Mouse (Mus musculus) MEL (cell line): ENCODE results near the gene Pcbp3.

ENCODE experiments used
- BHLHE40 ChIP-seq: IDR thresholded peaks from 2 replicates; pipeline ENCODE4 v1.6.1; 2012; ENCODE audit warnings: low read depth, mild to moderate bottlenecking, inconsistent platforms, low read length, improper control_type of control experiment, borderline replicate concordance
- ETS1 ChIP-seq: IDR thresholded peaks from 2 replicates; pipeline ENCODE4 v1.6.1; 2012; ENCODE audit warnings: low read depth, mild to moderate bottlenecking, inconsistent platforms, low read length, improper control_type of control experiment, moderate library complexity
- POLR2A ChIP-seq, 2 experiments: IDR thresholded peaks; 2 replicates each; pipeline ENCODE4 v1.6.1; 2011 to 2012; ENCODE audit warnings: low read length in 2 of 2, mild to moderate bottlenecking in 2 of 2, control low read depth in 1 of 2, improper control_type of control experiment in 1 of 2, low read depth in 1 of 2, moderate library complexity in 1 of 2; ENCODE audit not compliant: control insufficient read depth in 1 of 2, insufficient read depth in 1 of 2, poor library complexity in 1 of 2
- RCOR1 ChIP-seq: IDR thresholded peaks from 2 replicates; pipeline ENCODE4 v1.6.1; 2012; ENCODE audit warnings: low read depth, mild to moderate bottlenecking, inconsistent platforms, low read length, improper control_type of control experiment
- TAL1 ChIP-seq: IDR thresholded peaks from 2 replicates; pipeline ENCODE4 v1.6.1; 2012; ENCODE audit warnings: mild to moderate bottlenecking, inconsistent platforms, low read length, moderate library complexity, mixed read lengths
- ZMIZ1 ChIP-seq: IDR thresholded peaks from 2 replicates; pipeline ENCODE4 v1.6.1; 2012; ENCODE audit warnings: low read depth, mild to moderate bottlenecking, inconsistent platforms, low read length, improper control_type of control experiment, moderate library complexity

GRCm38 (mm10) chr10:76728369-76728768 is 233.3 kb downstream of the Pcbp3 start:
- TF ChIP-seq RCOR1 = no peak
- TF ChIP-seq ZMIZ1 = no peak
- TF ChIP-seq POLR2A (IDR thresholded peaks at IDR 0.05; ENCODE audit: control insufficient read depth in 1 of 2, insufficient read depth in 1 of 2, low read depth in 1 of 2, low read length in 2 of 2, poor library complexity in 1 of 2) = no peak
- TF ChIP-seq ETS1 = no peak
- TF ChIP-seq BHLHE40 = no peak
- no peak for TF ChIP-seq TAL1
